Mouse (Mus musculus) kidney, adult 2 months (tissue): ENCODE data around the gene Ccdc163. TPM values are rescaled to one million over a fixed set of nuclear protein-coding genes. Genes with fewer than 3 reads are reported as not detected.
A peak's percentile ranks its signal among the peaks of the same experiment; 100 is the strongest.

Source experiments
- DNase-seq: peaks from one replicate; pipeline ENCODE4 v3.0.0; 2021
- H3K27ac ChIP-seq: fragments of 200-500 bp; 2 replicates; pipeline ENCODE4 v1.5.1; 2012; ENCODE audit warnings: low read depth, low read length, control low read depth, inconsistent platforms; ENCODE audit not compliant: insufficient read depth
- H3K27me3 ChIP-seq: fragments of 200-500 bp; replicated peaks from 2 replicates; pipeline ENCODE4 v1.6.1; 2012; ENCODE audit warnings: mild to moderate bottlenecking, moderate library complexity, low read length, inconsistent platforms; ENCODE audit not compliant: control insufficient read depth, insufficient read depth
- H3K36me3 ChIP-seq: fragments of 200-500 bp; 2 replicates; pipeline ENCODE4 v1.6.1; 2012; ENCODE audit warnings: mild to moderate bottlenecking, moderate library complexity, low read length, inconsistent platforms; ENCODE audit not compliant: control insufficient read depth, insufficient read depth
- H3K4me1 ChIP-seq: fragments of 200-500 bp; 2 replicates; pipeline ENCODE4 v1.6.1; 2011; ENCODE audit warnings: low read length; ENCODE audit not compliant: control insufficient read depth, insufficient read depth
- H3K4me3 ChIP-seq: fragments of 200-500 bp; 2 replicates; pipeline ENCODE4 v1.5.1; 2011; ENCODE audit warnings: mild to moderate bottlenecking, low read depth, low read length, control low read depth; ENCODE audit not compliant: insufficient read depth
- CTCF ChIP-seq: fragments of 200-500 bp; conservative IDR thresholded peaks from 2 replicates; pipeline ENCODE4 v1.5.1; 2011; ENCODE audit warnings: low read depth, mild to moderate bottlenecking, control low read depth, low read length, moderate library complexity, mixed read lengths; ENCODE audit not compliant: insufficient read depth, insufficient read length
- POLR2A ChIP-seq: fragments of 200-500 bp; IDR thresholded peaks from one replicate; pipeline ENCODE4 v1.6.1; 2011; ENCODE audit warnings: low read depth, low read length, control low read depth
- WGBS: fragments of 180-500 bp; shearing (Covaris S2); methylation state at CpG from one replicate; pipeline ENCODE4 v1.1.7; 2018; 5-methylcytosine and 5-hydroxymethylcytosine counted together
- polyA plus RNA-seq: library from polyadenylated mRNA; depleted of rRNA; stranded (reverse); fragments of >200 nt; gene quantifications from 2 replicates; pipeline ENCODE4 v1.2.3, GENCODE M21; 2012

Gene Ccdc163
- polyA plus RNA-seq, 1 experiment, result 29.2 TPM

- DNase-seq, result no peak
- Histone ChIP-seq H3K27me3 (no peaks in the 10 kb centered on the region), H3K4me1 (no peaks in the 10 kb centered on the region), H3K27ac (no peak overlapping the region), H3K36me3 (no peaks in the 10 kb centered on the region), H3K4me3 (no peak overlapping the region)
- 83% methylated on average over 5 of the region's 5 CpGs for WGBS
- TF ChIP-seq CTCF (no peak), POLR2A (no peak)
Observed at GRCm38 (mm10) chr4:116768510-116768909, 60.2 kb downstream of the Ccdc163 start.

- no peaks in the 10 kb centered on the region for H3K36me3 ChIP-seq
- H3K4me3 ChIP-seq, result no peak overlapping the region
- H3K27ac ChIP-seq, result no peak overlapping the region
- no peaks in the 10 kb centered on the region for H3K4me1 ChIP-seq
- DNase-seq, result no peak
- no peaks in the 10 kb centered on the region for H3K27me3 ChIP-seq
- TF ChIP-seq POLR2A (no peak), CTCF (no peak)
Observed at GRCm38 (mm10) chr4:116769060-116769459, 60.8 kb downstream of the Ccdc163 start.

GRCm38 (mm10) chr4:116776391-116776790 lies 68.1 kb downstream of the Ccdc163 start:
- H3K36me3 ChIP-seq, result no peaks in the 10 kb centered on the region
- no peaks in the 10 kb centered on the region for H3K27me3 ChIP-seq
- WGBS, result 91% methylated on average over 5 of the region's 5 CpGs
- H3K4me1 ChIP-seq, result no peaks in the 10 kb centered on the region
- no peak for DNase-seq
- no peak overlapping the region for H3K27ac ChIP-seq
- TF ChIP-seq POLR2A (no peak), CTCF (peak; percentile 29; the same call in 1 of the 2 replicates)
- H3K4me3 ChIP-seq, result no peak overlapping the region

DNA sequence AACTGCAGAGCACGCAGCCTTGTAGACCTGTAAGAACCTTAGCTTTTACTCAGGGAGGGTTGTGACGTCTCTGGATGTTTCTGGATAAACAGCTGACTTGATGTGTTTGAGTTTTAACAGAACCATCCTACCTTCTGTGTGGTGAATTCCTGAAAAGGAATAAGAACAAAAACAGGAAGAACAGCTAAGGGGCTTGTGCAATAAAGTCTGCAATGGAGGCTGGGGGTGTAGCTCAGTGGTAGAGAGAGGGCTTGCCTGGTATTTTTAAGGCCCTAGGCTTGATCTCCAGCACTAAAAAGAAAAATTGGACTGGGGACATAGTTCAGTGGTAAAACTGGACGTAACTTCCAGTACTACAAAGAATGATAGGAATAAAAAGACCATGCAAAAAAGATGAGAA lies 68.8 kb downstream of the Ccdc163 start:
- 86% methylated on average over 3 of the region's 3 CpGs for WGBS

GRCm38 (mm10) chr4:116780541-116780940 lies 72.2 kb downstream of the Ccdc163 start:
- Histone ChIP-seq H3K4me3 (no peak overlapping the region), H3K27me3 (no peaks in the 10 kb centered on the region), H3K4me1 (no peaks in the 10 kb centered on the region), H3K27ac (no peak overlapping the region), H3K36me3 (no peaks in the 10 kb centered on the region)
- WGBS, result 60% methylated on average over 2 of the region's 2 CpGs
- no peak for TF ChIP-seq CTCF
- TF ChIP-seq POLR2A, result no peak
- DNase-seq, result no peak

More for the DNA sequence above, 68.8 kb downstream of the Ccdc163 start:
- no peaks in the 10 kb centered on the region for H3K36me3 ChIP-seq
- no peak overlapping the region for H3K27ac ChIP-seq
- no peak overlapping the region for H3K4me3 ChIP-seq
- no peaks in the 10 kb centered on the region for H3K4me1 ChIP-seq
- TF ChIP-seq POLR2A (no peak), CTCF (no peak)
- no peak for DNase-seq
- H3K27me3 ChIP-seq, result no peaks in the 10 kb centered on the region

DNA sequence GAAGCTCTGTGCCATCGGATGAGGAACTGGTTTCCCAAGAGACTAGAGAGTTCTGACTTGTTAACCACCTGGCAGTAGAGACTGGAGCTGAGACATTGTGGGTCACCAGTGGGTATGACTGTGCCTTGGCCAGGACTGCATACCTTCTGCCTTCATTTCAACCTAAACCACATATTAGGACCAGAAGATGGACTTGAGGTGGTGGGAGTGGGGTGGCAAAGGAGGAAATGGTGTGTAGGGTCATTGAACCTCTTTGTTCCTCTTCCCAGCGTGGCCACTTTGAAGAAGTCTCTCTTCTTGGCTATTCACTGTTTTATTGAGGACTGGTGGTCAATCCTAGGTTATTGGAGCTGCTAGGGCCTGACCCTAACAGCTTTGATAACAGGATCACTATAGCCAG lies 73.1 kb downstream of the Ccdc163 start:
- no peak for DNase-seq
- H3K4me3 ChIP-seq, result no peak overlapping the region
- 59% methylated on average over 2 of the region's 2 CpGs for WGBS
- H3K27me3 ChIP-seq, result no peaks in the 10 kb centered on the region
- H3K36me3 ChIP-seq, result no peaks in the 10 kb centered on the region
- no peaks in the 10 kb centered on the region for H3K4me1 ChIP-seq
- H3K27ac ChIP-seq, result no peak overlapping the region
- TF ChIP-seq POLR2A, result no peak
- no peak for TF ChIP-seq CTCF

- TF ChIP-seq CTCF (no peak), POLR2A (no peak)
- 64% methylated on average over 8 of the region's 8 CpGs for WGBS
- Histone ChIP-seq H3K36me3 (no peaks in the 10 kb centered on the region), H3K27me3 (no peaks in the 10 kb centered on the region), H3K4me3 (no peak overlapping the region), H3K4me1 (no peaks in the 10 kb centered on the region), H3K27ac (no peak overlapping the region)
- DNase-seq, result no peak
Observed at GRCm38 (mm10) chr4:116782171-116782570, 73.9 kb downstream of the Ccdc163 start.

GRCm38 (mm10) chr4:116786587-116786986 lies 78.3 kb downstream of the Ccdc163 start:
- no peaks in the 10 kb centered on the region for H3K4me1 ChIP-seq
- H3K4me3 ChIP-seq, result no peak overlapping the region
- 100% methylated on average over 1 of the region's 1 CpGs for WGBS
- H3K27me3 ChIP-seq, result no peaks in the 10 kb centered on the region
- no peaks in the 10 kb centered on the region for H3K36me3 ChIP-seq
- no peak overlapping the region for H3K27ac ChIP-seq
- TF ChIP-seq CTCF (peak; percentile 18; the same call in 1 of the 2 replicates), POLR2A (no peak)
- no peak for DNase-seq
